Mouse (Mus musculus) lung, adult 18-20 months (tissue): ENCODE results near the gene Plbd2.
A peak's percentile ranks its signal among the peaks of the same experiment; 100 is the strongest.

Experiments
- DNase-seq, 2 experiments: peaks; one replicate each; pipeline ENCODE4 v3.0.0; 2022; ENCODE audit warnings: mixed read lengths in 2 of 2

Gene Plbd2

DNA sequence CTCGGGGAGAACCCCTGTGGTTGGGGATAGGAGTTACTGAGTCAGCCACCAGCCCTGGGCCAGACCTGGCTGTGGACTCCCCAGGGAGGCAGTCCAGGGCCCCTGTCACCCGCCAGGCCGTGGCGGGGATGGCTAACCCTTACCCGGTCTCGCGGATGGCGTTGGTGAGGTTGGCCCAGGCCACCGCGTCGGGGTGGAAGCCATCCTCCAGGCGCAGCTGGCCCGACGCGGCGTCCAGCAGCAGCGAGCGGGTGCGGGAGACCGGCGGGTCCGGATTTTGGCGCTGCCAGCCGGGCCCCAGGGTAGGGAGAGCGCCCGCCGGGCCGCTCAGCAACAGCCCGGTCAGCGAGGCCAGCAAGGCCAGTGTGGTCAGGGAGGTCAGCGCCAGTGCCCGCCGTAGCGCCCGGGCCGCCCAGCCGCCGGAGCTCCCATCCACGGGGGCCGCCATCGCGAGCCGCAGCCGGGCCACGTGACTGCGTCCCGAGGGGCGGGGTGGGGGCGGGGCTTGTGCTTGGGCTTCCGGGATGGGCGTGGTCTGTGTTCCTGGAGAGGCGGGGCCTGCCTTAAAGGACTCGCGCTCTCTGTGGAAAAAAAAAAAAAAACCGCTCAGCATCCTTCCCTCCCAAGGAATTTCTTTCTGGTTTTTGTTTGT lies at the start of gene Plbd2:
TSS of gene Plbd2 (minus strand) at position 482 of the 652 bp plus-strand sequence.
- DNase-seq = peak; percentile 77 to 81

DNA sequence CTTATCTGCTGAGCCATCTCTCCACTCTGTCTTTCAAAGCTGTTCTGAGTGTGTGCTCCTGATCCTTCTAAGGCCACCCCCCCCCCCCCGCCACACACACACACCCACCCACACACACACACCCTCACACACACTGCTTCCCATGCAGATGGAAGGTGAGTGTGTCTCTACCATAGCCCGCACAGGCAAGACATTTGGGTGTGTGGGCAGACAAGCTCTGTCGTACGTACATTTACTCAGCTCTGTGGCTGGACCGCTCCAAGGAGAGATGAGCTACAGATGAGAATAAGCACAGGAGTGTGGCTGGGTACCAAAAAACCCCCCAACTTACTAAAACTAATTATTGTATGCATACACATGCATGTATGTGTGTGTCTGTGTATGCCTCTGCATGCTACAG lies 47.2 kb upstream of the Plbd2 start:
- no peak for DNase-seq

DNA sequence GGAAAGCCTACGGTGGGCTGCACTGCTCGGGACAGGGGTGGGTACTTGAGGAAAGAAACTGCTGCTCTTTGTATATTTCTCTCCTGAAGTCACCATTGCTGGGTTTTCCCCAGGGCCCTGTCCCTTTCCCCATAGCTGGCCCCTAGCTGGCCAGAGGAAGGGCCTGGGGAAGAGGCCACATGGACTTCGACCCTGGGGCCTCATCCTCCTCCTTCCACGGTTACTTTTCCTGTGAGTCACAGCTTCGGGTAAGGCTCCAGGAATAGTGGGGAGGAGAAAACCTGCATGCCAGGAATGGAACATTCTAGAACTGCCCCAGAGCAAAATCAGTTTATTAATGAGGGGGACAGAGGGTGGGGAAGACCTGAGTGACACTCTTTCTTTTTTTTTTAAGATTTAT lies 46.7 kb upstream of the Plbd2 start:
- DNase-seq = no peak

DNA sequence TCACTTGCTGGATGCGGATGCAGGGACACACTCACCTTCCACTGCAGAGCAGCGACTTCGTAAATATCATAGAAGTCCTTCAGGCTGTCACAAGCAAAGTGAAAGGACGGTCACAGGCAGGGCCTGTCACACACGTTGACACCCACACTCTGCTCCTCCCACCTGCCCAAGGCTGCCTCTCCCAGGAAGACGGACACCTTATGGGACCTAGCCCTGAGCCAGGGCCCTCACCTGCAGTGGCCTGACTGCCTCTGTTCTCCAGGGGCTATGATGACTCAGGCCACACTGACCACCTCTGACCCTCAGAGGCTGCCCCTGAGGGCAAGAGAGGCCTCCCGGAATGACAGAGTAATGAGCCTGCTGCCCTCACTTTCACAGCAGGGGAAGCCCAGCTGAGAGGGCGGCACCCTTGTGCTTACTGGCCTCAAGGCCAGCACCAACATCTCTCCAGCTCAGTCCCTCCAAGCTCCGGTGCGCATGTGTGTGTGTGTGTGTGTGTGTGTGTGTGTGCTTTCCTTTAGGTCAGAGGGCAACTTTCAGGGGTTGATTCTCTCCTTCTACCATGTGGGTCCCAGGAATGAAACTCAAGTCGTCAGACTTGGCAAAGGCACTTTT lies 44.9 kb upstream of the Plbd2 start:
- DNase-seq = no peak

DNA sequence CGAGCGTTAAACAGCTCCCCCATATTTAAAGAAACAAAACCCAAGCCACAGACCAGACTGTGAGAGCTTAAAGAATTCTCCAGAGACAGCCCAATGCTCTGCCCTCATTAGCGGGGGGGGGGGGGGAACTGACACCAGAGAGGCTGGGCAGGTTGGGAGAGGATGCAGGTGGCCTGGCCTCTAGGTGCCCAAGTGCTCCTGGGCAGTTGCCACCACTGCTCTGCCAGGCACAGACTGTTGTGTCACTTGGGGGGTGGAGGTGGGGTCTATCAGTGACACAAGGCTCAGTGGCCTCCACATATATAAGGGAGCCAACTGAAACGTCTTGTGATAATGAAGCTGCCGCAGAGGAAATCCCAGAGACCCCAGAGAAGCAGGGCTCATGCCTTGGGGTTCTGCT lies 33.2 kb upstream of the Plbd2 start:
- no peak for DNase-seq

- peak; percentile 33 to 62 for DNase-seq
These were observed 32.6 kb upstream of the Plbd2 start for GRCm38 (mm10) chr5:120536046-120536445.

- no peak for DNase-seq
These were observed 31.3 kb upstream of the Plbd2 start for GRCm38 (mm10) chr5:120534686-120535075.

GRCm38 (mm10) chr5:120534071-120534685 lies 30.8 kb upstream of the Plbd2 start:
- DNase-seq = no peak

DNA sequence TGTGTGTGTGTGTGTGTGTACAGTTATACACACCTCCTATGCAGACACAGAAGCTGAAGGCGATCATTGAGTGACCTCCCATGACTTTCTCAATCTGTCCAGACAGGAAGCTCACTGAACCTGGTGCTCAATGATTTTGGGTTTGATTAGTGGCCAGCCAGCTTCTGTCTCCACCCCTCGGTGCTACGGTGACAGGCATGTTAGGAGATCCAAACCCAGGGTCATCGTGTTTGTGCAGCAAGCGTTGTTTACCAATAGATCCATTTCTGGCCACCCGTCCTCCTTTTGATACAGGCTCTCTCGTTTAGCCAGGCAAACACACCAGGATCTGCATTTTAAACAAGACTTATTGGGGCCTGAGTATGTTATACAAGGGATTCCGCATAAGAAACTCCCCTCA lies 28.2 kb upstream of the Plbd2 start:
- no peak for DNase-seq

- DNase-seq = no peak
These were observed 24.0 kb upstream of the Plbd2 start for GRCm38 (mm10) chr5:120527296-120527964.

DNA sequence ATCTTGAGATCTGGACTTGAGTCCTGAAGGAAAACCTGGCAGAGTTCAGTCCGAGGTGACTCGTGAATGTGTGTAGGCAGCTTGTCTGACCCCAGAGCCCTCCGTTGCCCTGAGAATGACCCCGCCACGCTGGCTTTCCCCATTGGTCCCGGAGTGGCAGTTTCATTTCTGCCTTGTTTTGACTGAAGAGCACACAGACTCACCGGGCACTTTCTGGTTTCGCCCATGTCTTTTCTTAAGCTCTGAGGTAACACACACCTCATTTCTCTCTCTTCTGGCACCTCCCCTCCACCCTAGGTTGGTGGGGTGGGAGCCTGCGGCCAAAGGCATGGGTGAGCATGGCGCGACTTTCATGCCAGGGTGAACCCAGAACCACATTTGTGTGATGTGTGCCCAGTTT lies 22.9 kb upstream of the Plbd2 start:
- DNase-seq = no peak

DNA sequence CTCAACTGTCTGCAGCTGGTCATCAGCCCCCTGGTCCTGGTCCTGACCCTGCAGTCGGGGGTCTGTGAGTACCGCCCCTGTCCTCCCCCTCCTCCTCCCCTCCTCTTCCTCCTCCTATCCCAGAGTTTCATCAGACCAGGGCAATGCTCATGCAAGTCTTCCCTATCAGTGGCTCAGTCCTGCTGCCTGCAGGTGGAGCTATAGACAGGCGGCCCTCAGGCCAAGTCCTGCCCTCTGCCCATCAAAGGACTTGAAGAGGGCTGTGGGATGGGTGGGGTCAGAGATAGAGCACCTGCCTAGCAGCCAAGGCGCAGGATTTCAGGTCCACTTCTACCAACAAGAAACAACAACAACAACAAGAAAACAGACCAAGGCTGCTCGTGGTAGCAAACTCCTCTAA lies 22.3 kb upstream of the Plbd2 start:
- DNase-seq = no peak

GRCm38 (mm10) chr5:120524736-120525135 lies 21.3 kb upstream of the Plbd2 start:
- no peak for DNase-seq

- DNase-seq = peak in 1 of 2 experiments; percentile 30
These were observed 19.2 kb upstream of the Plbd2 start for GRCm38 (mm10) chr5:120522649-120523048.

- peak; percentile 61 to 62 for DNase-seq
These were observed 14.1 kb upstream of the Plbd2 start for GRCm38 (mm10) chr5:120517552-120517951.

DNA sequence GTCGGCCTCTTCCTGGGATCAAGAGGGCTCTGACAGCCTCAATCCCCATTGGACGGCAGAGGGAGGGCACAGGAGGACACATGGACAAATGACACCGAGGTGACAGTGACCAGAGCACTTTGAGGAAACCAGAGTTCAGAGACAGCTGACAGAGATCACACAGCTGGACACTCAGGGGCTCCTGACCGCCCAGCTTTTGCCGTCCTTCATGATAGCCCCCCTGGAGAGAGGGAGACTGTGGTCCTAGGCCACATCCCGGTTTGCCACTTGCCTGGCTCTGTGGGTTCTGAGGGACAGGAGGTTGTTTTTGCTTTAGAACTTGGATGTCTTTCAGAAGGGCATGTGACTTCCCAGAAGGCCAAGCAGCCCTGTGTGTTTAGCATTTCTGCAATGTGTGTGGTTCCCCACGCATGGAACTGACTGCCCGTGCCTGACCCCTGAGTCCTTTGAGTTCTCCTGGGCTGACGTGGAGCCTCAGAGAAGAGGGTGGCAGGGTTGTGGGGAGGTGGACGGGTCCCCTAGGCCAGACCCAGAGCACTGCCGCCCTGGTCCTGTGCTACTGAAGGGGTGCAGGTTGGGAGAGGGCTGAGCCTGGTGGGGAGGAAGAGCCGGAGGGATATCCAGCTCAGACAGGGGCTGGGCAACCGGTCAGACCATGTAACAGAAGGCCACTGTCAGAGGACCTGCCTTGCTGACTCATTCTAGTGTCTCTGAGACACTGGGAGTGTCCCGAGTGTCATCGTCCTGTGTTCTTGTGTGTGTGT lies 13.0 kb upstream of the Plbd2 start:
- DNase-seq = peak; percentile 44 to 52

DNA sequence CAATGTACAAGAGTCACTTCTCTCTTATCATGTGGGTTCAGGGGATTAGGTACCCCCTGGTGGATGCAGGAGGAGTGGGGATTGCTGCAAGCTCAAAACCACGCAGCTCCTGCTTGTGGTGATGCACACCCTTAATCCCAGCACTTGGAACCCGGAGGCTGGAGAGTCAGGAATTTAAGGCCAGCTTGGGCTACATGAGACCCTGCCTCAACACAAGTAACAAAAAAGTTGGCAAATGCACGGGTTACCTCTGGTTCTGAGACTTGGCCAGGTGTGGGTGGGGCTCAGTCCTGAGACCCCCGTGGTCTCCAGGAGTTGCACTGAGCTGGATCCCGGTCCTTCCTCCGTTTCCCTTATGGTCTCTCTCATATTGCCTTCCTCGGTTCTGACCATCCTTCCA lies 12.0 kb upstream of the Plbd2 start:
- no peak for DNase-seq

GRCm38 (mm10) chr5:120514754-120515153 lies 11.3 kb upstream of the Plbd2 start:
- peak; percentile 24 to 58 for DNase-seq

DNA sequence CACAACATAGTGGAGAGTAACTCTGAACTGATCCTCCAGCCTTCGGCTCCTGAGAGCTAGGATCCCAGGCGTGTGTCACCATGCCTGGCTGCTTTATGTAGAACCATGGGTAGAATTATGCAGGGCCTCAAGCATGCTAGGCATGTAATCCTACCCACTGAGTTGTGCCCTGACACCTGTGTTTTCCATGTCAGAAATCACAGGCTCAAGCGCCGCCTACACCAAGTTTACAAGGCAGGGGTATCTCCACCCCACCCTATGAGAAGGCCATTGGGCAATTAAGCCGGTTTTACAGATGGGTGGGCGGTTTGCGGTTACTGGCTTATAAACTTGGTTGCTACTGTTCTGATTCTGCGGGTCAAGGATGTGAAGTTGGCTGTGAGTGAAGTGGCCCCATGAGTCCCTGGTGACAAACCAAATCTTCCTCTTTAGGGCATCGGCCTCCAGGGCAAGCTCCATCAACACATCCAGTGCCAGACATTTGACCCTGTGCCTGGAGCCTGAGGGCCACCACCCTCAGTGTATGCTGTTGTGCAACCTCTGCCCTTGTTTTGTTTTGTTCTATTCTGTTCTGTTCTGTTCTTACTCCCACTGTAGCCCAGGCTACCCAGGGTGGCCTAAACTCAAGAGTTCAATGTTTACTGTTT lies 10.7 kb upstream of the Plbd2 start:
- peak; percentile 63 for DNase-seq

- no peak for DNase-seq
These were observed 9.6 kb upstream of the Plbd2 start for GRCm38 (mm10) chr5:120512911-120513555.

DNA sequence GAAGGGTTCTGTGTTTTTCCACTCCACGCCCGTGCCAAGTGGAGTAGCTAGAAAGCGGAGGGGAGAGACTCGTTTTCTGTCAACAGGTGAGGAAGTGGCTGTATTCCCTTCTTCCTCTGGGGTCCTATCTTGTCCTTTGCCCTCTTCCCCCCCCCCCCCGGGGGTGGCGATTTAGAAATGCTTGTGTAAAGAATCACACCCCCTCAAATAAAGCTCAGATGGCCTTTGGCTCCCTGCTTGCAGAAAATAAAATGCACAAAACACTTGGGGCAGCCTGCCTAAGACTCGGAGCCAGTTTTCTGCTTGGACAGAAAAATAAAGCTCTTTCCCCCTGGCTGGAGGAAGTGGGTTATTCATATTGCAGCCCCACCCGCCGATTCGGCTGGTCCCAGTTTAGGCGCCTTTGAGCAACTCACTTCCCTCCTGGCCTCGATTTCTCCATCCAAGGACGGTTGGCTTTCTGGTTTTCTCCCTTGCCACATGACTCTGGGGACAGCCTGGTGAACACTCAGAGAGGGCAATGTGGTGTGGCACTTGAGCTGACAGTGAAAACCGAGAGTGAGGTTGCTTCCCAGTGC lies 8.3 kb upstream of the Plbd2 start:
- peak; percentile 61 to 62 for DNase-seq
